Mouse (Mus musculus): ENCODE measurements around the gene Kdm6a.

DNA sequence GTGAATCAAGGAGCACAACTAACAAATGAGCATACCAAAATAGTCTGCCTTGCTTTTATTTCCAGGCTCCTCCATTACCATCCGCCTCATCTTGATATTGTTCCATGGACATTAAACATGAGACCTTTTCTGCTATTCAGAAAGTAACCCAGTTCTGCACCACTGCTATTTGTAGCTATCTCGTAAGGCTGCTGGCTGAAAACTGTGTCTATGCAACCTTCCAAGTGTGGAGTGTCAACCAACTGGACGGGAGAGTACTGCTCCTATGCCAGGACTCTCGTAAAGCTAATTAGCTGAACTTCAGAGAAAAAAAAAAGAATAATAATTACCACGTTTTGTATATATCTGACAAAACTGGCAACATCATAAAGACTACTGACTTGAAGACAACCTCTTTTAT lies 116.2 kb downstream of the Kdm6a start:
- no peak for TF ChIP-seq CTCF (IDR thresholded peaks at IDR 0.05; ENCODE audit: low read depth)
- TF ChIP-seq EP300 (optimal IDR thresholded peaks at IDR 0.05) = no peak

Data from stomach, postnatal 0 days (tissue).